Mouse (Mus musculus): ENCODE measurements at regions not wholly inside any gene's neighbourhood (a gene's known extent, or its start where the extent isn't known, plus 50 kb on each side); places are given as distances from the start of the nearest gene placed in this dataset.

DNA sequence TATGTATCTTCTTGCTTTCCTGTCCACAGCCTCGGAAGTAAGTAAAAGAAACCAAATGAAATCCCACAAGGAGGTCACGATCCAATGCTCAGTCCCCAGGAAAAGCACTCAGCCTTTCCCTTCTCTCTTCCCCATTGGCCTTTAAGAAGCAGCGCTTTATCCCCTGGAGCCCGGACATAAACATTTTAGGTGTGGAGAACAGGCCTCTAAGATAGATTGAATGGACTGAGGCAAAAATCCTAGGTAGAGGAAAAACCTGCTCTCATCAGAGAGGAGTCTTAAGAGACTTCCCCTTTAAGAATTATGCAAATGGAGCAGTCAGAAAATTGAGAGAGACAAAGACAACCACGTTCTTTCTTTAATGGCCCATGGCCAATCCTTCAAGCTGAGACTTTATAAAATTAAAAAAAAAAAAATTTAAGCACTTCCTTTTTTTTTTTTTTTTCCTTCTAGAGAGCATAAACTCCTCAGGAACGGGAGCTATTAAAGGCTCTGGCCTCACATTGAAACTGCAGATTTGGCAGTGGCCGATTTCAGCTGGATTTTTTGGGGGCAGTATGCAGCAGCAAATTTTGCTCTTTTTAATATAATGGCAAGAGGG, 1020.5 kb downstream of the 9330182O14Rik start:
- no peak for DNase-seq (ENCODE audit: low spot score)

DNA sequence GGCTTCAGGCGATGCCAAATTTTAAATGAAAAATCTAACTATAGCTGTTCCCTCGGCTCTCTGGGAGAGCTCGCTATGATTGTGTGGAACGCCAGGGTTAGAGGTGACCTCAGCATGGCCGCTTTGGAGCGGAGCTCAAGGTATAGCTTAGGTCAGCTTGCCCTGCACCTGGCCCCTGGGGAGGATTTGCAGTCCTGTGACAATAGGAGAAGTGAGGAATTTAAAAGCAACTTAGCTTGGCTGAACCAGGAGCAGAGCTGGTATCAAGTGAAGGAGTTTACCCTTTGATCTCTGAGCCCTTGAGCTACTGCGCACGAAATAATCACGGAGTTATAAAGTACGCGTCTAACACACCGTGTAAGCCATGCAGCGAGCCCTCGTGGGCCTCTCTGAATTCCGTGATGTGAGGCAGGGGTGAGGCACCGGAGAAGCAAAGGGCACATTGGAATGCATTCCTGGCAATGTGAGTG, 1021.0 kb downstream of the 9330182O14Rik start:
- DNase-seq (ENCODE audit: low spot score) = no peak

DNA sequence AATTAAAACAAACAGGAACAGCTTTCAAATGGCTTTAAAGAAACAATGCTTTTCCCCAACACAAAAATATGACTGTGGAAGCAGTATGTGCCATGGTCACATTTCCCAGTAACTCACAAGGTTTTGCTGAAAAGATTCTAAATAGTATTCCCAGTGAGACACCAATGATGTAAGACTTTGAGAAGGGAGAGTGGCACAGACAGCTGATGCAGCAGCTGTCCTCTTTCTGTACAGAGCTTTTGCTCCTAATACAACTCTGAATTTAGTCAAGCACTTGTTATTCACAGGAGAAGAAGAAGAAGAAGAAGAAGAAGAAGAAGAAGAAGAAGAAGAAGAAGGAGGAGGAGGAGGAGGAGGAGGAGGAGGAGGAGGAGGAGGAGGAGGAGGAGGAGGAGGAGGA, 1023.6 kb downstream of the 9330182O14Rik start:
- DNase-seq (ENCODE audit: low spot score) = no peak

DNA sequence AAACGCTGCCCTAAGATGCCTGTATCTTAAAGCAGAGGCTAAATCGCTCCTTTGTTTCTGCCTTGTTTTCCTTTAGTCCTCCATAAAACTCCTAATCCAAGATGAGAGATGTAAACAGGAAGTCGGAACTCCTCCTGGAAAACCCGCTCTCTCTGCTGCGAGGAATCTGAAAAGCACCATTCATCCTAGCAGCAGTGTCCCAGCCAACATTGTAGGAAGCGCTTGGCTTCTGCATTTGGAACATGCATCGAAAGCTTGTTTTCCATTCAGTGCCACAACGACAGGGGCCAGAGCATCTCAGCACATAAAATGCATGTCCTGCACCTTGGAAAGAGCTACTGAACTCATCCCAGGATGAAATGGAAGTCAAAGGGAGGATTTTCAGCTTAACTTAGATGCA, 1028.1 kb downstream of the 9330182O14Rik start:
- no peak for DNase-seq (ENCODE audit: low spot score)

DNA sequence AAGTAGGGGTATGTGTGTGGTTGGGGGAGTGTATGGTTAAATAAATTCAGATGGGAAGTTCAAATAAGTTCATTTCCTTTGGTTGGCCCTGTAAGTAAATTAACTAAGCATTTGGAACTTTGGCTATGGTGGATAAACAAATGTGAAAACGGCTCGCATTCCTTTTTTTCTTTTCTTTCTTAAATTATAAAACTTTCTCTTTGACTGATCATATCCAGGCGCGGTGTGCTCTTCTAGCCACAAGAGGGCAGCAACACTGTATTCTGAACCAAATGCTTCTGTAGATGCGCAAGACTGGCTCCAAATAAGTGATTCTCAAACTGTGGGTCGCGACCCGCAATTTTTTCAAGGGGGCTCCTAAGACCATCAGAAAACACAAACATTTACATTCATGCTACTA, 1028.6 kb downstream of the 9330182O14Rik start:
- peak; percentile 65 for DNase-seq (ENCODE audit: low spot score)

DNA sequence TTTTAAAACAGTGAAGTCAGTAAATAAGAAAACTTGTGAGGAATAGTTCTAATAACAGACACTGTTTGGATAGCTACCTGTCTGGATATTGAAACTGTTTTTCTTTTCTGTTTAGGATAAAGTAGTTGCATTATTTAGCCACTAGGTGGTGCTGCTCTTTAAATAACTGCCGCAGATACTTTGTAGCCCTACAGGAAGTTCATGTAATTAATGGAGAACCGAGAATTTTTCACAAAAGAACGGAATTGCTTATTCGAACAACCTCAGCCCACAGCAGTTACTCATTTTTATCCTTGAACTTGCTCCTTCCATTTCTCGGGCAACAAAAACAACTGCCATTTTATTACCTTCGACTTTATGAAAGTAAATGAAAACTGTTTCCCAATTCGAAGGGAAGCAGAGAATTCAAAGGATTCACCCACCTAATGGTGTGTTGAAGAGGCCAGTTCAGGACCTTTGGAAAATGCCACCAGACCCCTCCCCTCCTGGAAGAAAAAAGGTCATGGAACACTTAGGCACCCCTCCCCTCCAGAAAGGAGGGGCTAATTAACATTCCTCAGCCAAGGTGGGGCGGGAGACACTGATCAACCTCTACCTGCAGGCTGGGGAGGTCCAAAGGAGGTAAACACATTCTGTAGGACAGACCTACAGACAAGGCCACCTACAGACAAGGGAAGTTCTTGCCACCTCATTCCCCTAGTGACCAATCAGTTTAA, 1029.6 kb downstream of the 9330182O14Rik start:
- no peak for DNase-seq (ENCODE audit: low spot score)

DNA sequence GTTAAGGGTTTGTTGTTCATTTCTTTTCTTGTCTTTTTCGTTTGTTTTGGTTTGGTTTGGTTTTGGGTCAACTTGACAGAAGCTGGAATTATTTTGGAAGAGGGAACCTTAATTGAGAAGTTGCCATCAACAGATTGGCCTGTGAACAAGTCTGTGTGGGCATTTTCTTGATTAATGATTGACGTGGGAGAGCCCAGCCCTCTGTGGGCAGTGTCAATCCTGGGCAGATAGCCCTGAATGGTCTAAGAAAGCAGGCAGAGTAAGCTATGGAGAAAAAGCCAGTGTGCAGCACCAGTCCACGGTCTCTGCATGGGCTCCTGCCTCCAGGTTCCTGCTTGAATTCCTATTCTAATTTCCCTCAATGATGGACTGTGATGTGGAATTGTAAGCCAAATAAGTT, 1031.4 kb downstream of the 9330182O14Rik start:
- DNase-seq (ENCODE audit: low spot score) = no peak

DNA sequence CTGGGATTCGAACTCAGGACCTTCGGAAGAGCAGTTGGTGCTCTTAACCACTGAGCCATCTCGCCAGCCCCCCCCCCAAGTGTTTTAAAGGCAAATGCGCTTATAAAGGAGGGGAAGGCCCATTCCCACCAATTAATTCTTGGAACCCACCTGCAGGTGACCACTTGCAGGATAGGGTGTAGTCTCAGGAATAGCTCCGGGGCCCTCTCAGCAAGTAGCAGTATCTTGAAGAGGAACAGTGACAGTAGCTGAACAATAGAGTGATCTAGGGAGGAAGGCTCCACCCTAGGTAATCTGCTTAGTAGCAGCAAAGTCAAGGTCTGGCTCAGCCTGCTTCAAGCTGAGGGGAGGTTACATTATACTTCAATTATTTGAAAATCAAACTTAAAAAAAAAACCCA, 1056.6 kb downstream of the 9330182O14Rik start:
- DNase-seq (ENCODE audit: low spot score) = no peak

DNA sequence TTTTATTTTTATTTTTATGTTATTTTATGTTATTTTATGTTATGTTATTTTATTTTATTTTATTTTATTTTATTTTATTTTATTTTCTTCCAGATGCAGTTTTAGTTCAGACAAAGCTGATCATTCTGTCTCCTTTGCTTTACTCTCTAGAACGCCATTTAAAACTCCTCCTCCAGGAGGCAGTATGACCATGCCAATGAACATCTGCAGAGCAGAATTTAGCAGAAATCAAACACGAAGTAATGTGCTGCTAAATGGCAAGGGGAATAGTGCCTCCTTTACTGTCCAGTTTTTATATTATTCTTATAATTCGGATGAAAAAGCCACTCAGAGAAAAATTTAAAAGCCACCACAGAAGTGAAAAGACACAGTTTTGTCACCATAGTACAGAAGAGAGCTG, 1059.1 kb downstream of the 9330182O14Rik start:
- peak; percentile 72 for DNase-seq (ENCODE audit: low spot score)

DNA sequence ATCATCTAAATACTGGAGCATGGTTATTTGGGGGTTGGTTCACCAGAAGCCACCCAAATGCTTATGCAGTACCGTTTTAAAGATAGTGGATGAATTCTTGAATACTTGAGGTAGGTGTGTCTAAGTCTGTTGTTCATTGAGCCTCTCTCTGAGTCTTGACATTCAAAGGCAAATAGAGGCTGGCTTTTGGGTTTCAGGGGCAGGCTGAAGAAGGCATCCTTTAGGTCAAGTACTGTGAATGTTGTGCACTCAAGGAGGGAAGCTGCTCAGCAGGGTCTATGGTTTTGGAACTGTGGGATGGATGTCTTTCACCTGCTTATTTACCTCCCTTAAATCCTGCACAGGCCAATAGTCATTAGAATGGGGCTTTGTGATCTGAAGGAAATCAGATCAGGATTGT, 1089.6 kb downstream of the 9330182O14Rik start:
- no peak for DNase-seq (ENCODE audit: low spot score)

DNA sequence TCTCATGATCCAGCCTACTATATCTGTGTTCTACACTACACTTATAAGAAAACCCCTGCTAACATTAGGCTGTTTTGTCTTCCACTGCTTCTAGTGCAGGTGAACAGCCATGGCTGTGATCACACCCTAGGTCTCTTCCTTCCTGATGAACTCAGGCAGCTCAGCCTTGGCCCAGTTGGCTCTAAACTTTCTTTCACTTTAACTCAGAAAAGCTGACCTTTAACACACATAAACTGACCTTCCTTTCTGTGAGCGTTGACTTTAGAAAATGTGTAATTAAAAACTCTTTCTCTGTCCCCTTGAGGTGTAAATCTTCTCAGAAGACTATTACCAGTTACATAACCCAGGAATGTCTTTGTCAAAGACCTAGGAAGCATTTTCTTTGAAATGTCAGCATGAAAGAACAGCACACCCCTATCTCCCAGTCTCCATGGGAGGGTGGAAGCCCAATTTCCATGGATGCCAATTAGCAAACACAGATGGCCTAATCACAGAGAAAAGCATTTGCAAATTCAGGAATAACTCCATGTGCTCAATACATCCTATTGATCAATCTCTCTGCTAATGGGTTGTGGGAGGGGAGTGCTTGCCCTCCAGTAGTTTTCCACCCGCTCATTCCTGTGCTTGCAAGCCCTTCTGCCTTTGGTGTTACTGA, 1098.4 kb downstream of the 9330182O14Rik start:
- no peak for DNase-seq (ENCODE audit: low spot score)

Measured in testis, postnatal 10 days (tissue).